Mouse (Mus musculus) MEL (cell line): ENCODE results near the gene Lrp11. TPM values are rescaled to one million over a fixed set of nuclear protein-coding genes. Genes with fewer than 3 reads are reported as not detected.
A peak's percentile ranks its signal among the peaks of the same experiment; 100 is the strongest.

Experiments
- DNase-seq: peaks from one replicate; pipeline ENCODE4 v3.0.0; 2011; ENCODE audit warnings: low read depth, low spot score
- H3K27ac ChIP-seq: 2 replicates; pipeline ENCODE4 v1.5.1; 2012; ENCODE audit warnings: low read depth, mild to moderate bottlenecking, control low read depth, low read length, moderate library complexity; ENCODE audit not compliant: control insufficient read depth
- H3K27me3 ChIP-seq, 2 experiments: fragments of 150-350 bp in 1 of 2; sonication (generic) in 1 of 2; 2 replicates each; pipeline ENCODE4 v1.6.1; 2012; ENCODE audit warnings: low read length in 2 of 2, mild to moderate bottlenecking in 2 of 2, improper control_type of control experiment in 1 of 2, moderate library complexity in 1 of 2; ENCODE audit not compliant: insufficient read depth in 2 of 2, control insufficient read depth in 1 of 2
- H3K36me3 ChIP-seq, 2 experiments: 2 replicates each; pipeline ENCODE4 v1.6.1; 2012 to 2014; ENCODE audit warnings: low read length in 2 of 2, improper control_type of control experiment in 1 of 2, inconsistent platforms in 1 of 2, mild to moderate bottlenecking in 1 of 2; ENCODE audit not compliant: insufficient read depth in 2 of 2, control insufficient read depth in 1 of 2
- H3K4me1 ChIP-seq, 2 experiments: fragments of 150-350 bp in 1 of 2; sonication (generic) in 1 of 2; 2 replicates each; pipeline ENCODE4 v1.6.1; 2012; ENCODE audit warnings: low read length in 2 of 2, improper control_type of control experiment in 1 of 2, mild to moderate bottlenecking in 1 of 2; ENCODE audit not compliant: insufficient read depth in 2 of 2, control insufficient read depth in 1 of 2
- H3K4me3 ChIP-seq, 2 experiments: fragments of 150-350 bp in 1 of 2; sonication (generic) in 1 of 2; 2 replicates each; pipeline ENCODE4 v1.5.1; 2012; ENCODE audit warnings: low read depth in 2 of 2, low read length in 2 of 2, mild to moderate bottlenecking in 2 of 2, moderate library complexity in 2 of 2, control low read depth in 1 of 2, improper control_type of control experiment in 1 of 2; ENCODE audit not compliant: control insufficient read depth in 1 of 2, insufficient read depth in 1 of 2
- H3K79me2 ChIP-seq: 2 replicates; pipeline ENCODE4 v1.6.1; 2012; ENCODE audit warnings: mild to moderate bottlenecking, low read length, moderate library complexity; ENCODE audit not compliant: control insufficient read depth, poor library complexity, insufficient read depth
- H3K9ac ChIP-seq: 2 replicates; pipeline ENCODE4 v1.6.1; 2012; ENCODE audit warnings: low read depth, mild to moderate bottlenecking, control low read depth, low read length, moderate library complexity; ENCODE audit not compliant: control insufficient read depth, poor library complexity, severe bottlenecking
- H3K9me3 ChIP-seq: fragments of 150-350 bp; sonication (generic); replicated peaks from 2 replicates; pipeline ENCODE4 v1.6.1; 2012; ENCODE audit warnings: mild to moderate bottlenecking, low read length, improper control_type of control experiment, moderate library complexity; ENCODE audit not compliant: insufficient read depth
- CTCF ChIP-seq, 3 experiments: IDR thresholded peaks in 2 of 3; conservative IDR thresholded peaks in 1 of 3; 2 replicates each; pipeline ENCODE4 v1.5.1; 2011 to 2012; ENCODE audit warnings: low read length in 3 of 3, low read depth in 2 of 3, mild to moderate bottlenecking in 2 of 3, improper control_type of control experiment in 1 of 3, inconsistent platforms in 1 of 3, mixed read lengths in 1 of 3, moderate library complexity in 1 of 3; ENCODE audit not compliant: control insufficient read depth in 1 of 3, insufficient read depth in 1 of 3, poor library complexity in 1 of 3, severe bottlenecking in 1 of 3
- RAD21 ChIP-seq: IDR thresholded peaks from 2 replicates; pipeline ENCODE4 v1.6.1; 2011; ENCODE audit warnings: mild to moderate bottlenecking, low read depth, low read length, improper control_type of control experiment
- UBTF ChIP-seq: IDR thresholded peaks from 2 replicates; pipeline ENCODE4 v1.6.1; 2012; ENCODE audit warnings: low read depth, mild to moderate bottlenecking, inconsistent platforms, low read length, improper control_type of control experiment, moderate library complexity, borderline replicate concordance; ENCODE audit not compliant: insufficient read depth
- ZNF384 ChIP-seq: IDR thresholded peaks from 2 replicates; pipeline ENCODE4 v1.6.1; 2012; ENCODE audit warnings: low read depth, mild to moderate bottlenecking, inconsistent platforms, low read length, improper control_type of control experiment
- polyA plus RNA-seq, 2 experiments: library from polyadenylated mRNA; stranded (reverse) in 1 of 2; unstranded in 1 of 2; fragments of >175 nt in 1 of 2; fragments of >200 nt in 1 of 2; gene quantifications; 2 replicates each; pipeline versions ENCODE4 v1.2.1 to v1.2.4; 2012; ENCODE audit warnings: low replicate concordance in 2 of 2, low read depth in 1 of 2; ENCODE audit not compliant: insufficient read length in 2 of 2, insufficient read depth in 1 of 2, missing spikeins in 1 of 2
- total RNA-seq: library from RNA; depleted of rRNA; stranded (reverse); fragments of 300-350 nt; gene quantifications from 2 replicates; pipeline ENCODE4 v1.2.3, GENCODE M21; 2012; rRNA removed

Gene Lrp11
- total and polyA plus RNA-seq, 3 experiments = 0.92 to 1.0 TPM; not detected in 1

DNA sequence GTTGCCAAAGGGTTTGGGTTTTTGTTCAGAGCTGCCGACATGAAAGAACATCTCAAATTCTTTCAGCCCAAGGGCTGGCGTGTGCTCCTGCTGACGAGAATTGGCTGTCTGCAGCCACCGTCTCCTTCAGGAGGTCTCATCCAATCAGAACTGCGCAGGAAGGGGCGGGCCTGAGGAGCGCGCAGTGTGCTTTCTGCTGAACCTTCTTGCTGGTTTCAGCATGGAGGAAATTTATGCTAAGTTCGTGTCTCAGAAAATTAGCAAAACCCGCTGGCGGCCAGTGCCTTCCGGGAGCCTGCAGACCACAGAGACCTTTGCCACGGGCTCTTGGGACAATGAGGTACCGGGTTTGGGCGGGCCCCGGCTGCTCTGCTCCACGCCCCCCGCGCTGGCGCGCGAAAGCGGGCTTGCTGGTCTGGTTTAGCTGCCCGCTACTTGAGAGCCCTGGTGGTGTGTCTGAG is 77.8 kb downstream of the Lrp11 start, which contains the start of gene Nup43 (continued):
- no peak for TF ChIP-seq UBTF

DNA sequence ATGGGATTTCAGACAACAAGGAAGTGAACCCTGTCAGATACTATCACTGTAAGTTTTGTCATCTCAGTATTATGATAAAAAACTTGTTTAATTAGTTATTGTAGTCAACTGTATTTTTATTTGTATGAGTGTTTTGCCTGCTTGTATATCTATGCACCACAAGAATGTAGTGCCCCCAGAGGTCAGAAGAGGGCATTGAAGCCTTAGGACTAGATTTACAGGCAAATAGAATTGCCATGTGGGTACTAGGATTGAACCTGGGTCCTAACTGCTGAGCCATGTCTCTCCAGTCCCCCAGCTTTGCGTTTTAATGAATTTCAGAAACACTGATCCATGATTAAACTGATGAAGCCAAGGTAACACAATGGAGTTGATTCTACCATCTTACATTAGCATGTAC is 84.1 kb downstream of the Lrp11 start:
- H3K4me3 ChIP-seq = no peak overlapping the region
- no peak overlapping the region for H3K9ac ChIP-seq
- H3K4me1 ChIP-seq = no peaks in the 10 kb centered on the region; a peak in 2 of 4 replicates
- no peaks in the 10 kb centered on the region for H3K9me3 ChIP-seq
- peak; percentile 77 for DNase-seq
- H3K27me3 ChIP-seq = no peaks in the 10 kb centered on the region
- H3K36me3 ChIP-seq = peaks cover 8 to 30% of the 10 kb centered on the region in 2 experiments
- peaks cover 15% of the 10 kb centered on the region for H3K79me2 ChIP-seq
- TF ChIP-seq ZNF384 (0 out of 2 replicates have a peak, but pooled peaks have one; percentile 5), UBTF (no peak), RAD21 (peak; percentile 20; the same call in 1 of the 2 replicates), CTCF (IDR thresholded peaks at IDR 0.05 in 2 of 3, conservative IDR thresholded peaks at IDR 0.05 in 1 of 3; ENCODE audit: control insufficient read depth in 1 of 3, insufficient read depth in 1 of 3, low read depth in 2 of 3, low read length in 3 of 3, poor library complexity in 1 of 3, severe bottlenecking in 1 of 3) (peak in 2 of 3 experiments; percentile 56 to 70; a peak in 4 of 6 replicates)
- H3K27ac ChIP-seq = no peak overlapping the region

Other genes with a start within 250 kb of the Lrp11 start
- 3.6 and 4.8 TPM in 2 replicates for gene Ulbp1, start 116.2 kb upstream of the Lrp11 start, total RNA-seq
- 1 to 10 TPM in 1 of 2 experiments, not detected in 1; 5.3 TPM for gene Ulbp1, start 116.2 kb upstream of the Lrp11 start, polyA plus RNA-seq
- 64.7 and 70.5 TPM in 2 replicates for gene Nup43, start 77.7 kb downstream of the Lrp11 start, total RNA-seq
- 10 to 100 TPM in 1 of 2 experiments, not detected in 1; 52.9 TPM for gene Nup43, start 77.7 kb downstream of the Lrp11 start, polyA plus RNA-seq
- 121 and 123 TPM in 2 replicates for gene Pcmt1, start 91.3 kb downstream of the Lrp11 start, total RNA-seq
- gene Pcmt1, start 91.3 kb downstream of the Lrp11 start, polyA plus RNA-seq = 10 to 100 TPM in 1 of 2 experiments, not detected in 1; 90.7 TPM
- gene Lats1, start 91.4 kb downstream of the Lrp11 start, total RNA-seq = 11.1 and 12.0 TPM in 2 replicates
- gene Lats1, start 91.4 kb downstream of the Lrp11 start, polyA plus RNA-seq = 10 to 100 TPM; 17.8 to 73.4 TPM
- 46.0 and 47.5 TPM in 2 replicates for gene Katna1, start 136.2 kb downstream of the Lrp11 start, total RNA-seq
- 100 to 1,000 TPM in 1 of 2 experiments, 10 to 100 TPM in 1; 43.3 to 222 TPM for gene Katna1, start 136.2 kb downstream of the Lrp11 start, polyA plus RNA-seq
- 9.2 and 9.7 TPM in 2 replicates for gene Ginm1, start 203.0 kb downstream of the Lrp11 start, total RNA-seq
- 10 to 100 TPM in 1 of 2 experiments, not detected in 1; 13.8 TPM for gene Ginm1, start 203.0 kb downstream of the Lrp11 start, polyA plus RNA-seq
- gene Ppil4, start 203.1 kb downstream of the Lrp11 start, total RNA-seq = 30.1 and 34.7 TPM in 2 replicates
- gene Ppil4, start 203.1 kb downstream of the Lrp11 start, polyA plus RNA-seq = 10 to 100 TPM; 30.5 to 86.3 TPM
- not detected in 2 replicates for gene Zc3h12d, start 242.7 kb downstream of the Lrp11 start, total RNA-seq
- not detected for gene Zc3h12d, start 242.7 kb downstream of the Lrp11 start, polyA plus RNA-seq